Mouse (Mus musculus) c-Kit-positive CD71-positive TER-119-negative erythroid progenitor cells, embryonic 14.5 days (primary cell): ENCODE measurements around the gene Ascl3.

Experiments
- DNase-seq: peaks from one replicate; pipeline ENCODE4 v3.0.0-alpha.2; 2013; ENCODE audit warnings: low read depth

Gene Ascl3

DNA sequence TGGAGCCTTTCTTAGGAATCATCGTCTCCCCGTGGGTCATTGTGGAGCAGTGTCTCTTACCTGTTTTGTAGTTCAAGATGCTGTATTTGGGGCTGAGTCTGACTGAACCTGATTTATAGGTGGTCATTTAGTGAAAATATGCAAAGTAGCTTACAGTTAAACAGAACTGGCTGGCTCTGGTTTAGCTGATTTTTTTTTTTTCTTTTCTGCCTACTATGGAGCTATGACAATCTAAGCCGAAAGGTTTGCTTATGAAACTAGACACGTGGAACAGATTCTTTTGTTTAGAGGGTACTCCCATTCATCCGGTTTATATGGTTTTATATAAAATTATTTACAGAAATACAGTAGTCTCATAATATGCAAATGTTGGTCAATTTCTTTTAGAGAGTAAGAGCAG lies at the start of gene Ascl3:
TSS of gene Ascl3 (minus strand) at position 101 of the 400 bp plus-strand sequence.
- DNase-seq: no peak

DNA sequence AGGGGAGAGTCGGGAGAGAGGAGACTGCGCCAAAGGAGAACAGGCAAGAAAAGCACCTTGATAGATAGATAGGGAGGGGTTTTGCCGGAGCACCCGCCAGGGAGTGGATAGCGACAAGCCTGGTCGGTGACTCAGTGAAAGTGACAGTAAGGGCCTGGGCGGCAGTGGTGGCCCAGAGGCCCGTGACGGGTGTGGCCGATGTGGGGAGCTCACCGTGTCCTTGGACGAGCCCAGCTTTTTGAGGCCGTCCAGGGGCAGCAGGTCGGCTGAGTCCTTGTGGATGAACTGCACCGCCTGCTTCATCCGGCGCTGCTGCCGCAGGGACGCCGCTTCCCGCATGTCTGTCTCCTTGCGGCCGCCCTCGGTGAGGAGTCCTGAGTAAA lies 49.6 kb upstream of the Ascl3 start:
- DNase-seq: no peak

DNA sequence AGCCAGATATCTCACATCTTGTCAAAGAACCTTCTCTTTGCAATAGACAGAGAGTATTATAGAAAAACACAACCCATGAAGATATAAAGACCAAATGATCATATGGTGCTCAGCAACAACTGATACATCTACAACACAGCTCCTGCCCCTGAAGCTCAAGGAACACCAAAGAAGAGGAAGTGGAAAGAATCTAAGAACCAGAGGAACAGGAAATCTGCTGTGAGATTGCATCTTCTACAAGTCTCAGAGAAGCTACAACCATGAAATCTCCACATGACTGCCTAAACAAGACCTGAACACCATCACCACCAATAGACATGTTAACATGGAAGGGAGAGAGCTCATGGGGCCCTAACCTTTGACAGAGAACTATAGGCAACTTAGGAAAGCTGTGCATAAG lies 40.7 kb upstream of the Ascl3 start:
- DNase-seq: no peak

DNA sequence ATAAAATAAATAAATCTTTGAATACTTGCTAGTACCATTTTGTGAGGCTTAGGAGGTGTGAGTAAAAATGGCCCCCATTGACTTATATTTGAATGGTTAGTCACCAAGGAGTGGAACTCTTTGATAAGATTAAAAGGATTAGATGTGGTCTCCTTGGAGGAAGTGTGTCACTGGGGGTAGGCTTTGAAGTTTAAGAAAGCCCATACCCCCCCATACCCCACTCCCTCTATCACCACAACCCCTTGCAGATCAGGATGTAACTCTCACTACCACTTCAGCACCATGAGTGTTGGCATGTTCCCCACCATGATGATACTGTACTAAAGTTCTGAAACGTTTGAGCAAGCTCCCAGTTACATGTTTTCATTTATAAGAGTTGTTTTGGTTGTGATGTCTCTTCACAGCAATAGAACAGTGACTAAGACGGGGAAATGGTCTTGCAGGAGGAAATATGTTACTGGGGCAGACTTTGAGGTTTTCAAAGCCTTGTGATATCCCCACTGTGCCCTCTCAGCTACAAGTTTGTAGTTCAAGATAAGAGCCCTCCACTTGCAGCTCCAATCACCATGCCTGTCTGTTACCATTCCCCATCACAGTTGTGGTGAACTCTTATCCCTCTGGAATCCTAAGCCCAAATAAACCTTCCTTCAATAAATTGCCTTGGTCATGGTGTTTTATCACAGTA lies 37.3 kb upstream of the Ascl3 start:
- DNase-seq: no peak

GRCm38 (mm10) chr7:109767575-109768350 lies 36.2 kb upstream of the Ascl3 start:
- DNase-seq: no peak

- no peak for DNase-seq
Measured at GRCm38 (mm10) chr7:109764009-109764408, 32.5 kb upstream of the Ascl3 start.

GRCm38 (mm10) chr7:109756291-109756690 lies 24.8 kb upstream of the Ascl3 start:
- no peak for DNase-seq

DNA sequence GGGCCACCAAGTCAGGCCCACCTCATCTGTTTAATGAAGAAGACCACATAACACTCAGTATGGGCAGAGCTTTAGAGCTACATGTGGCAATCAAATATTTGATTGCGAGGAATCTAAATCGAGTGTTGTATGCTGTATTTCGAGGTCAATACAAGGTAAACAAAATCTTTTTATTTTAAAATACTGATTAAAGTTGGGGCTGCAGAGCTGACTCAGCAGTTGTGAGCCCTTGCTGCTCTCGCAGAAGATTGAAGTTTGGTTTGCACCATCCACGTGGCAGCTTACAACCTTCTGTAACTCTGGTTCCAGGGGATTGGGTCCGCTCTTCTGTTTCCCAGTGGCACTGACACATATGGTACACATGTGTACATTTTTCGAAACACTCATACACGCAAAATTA lies 22.5 kb upstream of the Ascl3 start:
- DNase-seq: no peak

DNA sequence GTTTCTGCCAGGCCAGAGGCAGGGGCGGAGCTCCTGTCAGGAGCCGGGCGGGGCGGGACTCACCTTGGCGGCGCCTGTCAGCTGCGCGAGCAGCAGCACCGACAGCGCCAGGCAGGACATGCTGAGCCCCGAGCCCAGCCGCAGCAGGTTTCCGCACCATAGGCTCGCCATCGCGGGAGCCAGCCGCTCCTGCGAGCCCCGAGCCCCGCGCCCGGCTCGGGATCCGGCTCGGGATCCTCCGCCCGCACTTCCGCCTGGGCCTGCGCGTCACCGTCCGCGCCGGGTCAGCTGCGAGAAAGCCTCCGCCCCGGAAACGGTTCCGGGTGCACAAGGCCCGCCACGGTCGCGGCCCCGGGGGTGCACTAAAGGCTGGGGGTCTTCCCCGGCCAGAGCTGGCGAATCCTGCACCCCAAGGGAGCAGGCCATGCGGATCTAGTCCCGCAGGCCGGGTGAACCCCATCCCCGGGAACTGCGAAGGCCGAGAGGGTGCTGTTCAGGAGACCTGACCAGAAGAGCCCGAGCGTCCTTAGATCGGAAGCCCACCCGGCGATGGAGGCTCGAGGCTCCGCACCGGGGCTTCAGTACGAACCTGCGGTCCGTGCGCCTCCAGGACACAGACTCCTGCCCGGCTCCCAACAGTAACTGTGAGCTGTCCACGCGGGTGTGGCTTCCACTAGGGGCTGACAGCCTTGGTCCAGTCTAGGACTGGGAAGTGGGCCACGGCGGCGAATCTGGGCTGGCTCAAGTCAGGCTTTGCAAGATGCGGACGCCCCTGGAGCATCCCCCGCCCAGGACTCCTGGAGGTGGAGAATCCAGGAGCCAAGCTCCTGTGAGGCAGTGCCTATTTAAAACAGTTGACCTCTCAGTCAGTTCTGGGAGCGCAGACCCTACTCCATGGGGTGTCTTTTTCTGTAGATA lies 20.7 kb upstream of the Ascl3 start, which contains the start of gene Tmem9b:
TSS of gene Tmem9b (minus strand) at position 868 of the 918 bp plus-strand sequence.
- no peak for DNase-seq

- no peak for DNase-seq
Measured at GRCm38 (mm10) chr7:109751427-109752007, 20.0 kb upstream of the Ascl3 start.

- DNase-seq: no peak
Measured at GRCm38 (mm10) chr7:109747747-109748146, 16.2 kb upstream of the Ascl3 start.

DNA sequence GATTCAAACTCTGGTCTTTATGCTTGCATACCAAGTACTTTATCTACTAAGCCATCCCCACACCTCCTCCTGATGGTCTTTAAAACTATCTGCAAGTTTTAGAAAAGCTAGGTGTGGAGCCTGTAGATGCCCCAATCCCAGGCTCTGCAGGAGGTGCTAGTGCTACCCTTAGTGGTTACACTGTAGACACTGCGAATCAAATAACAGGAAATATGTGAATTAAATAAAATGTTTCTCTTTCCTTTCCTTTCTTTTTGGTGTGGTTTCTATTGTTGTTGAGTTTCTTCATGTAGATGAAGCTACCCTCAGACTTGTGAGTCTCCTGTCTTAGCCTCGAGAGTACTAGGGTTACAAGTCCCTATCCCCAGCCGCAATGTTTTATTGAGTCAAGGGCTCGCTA lies 10.2 kb upstream of the Ascl3 start:
- no peak for DNase-seq

DNA sequence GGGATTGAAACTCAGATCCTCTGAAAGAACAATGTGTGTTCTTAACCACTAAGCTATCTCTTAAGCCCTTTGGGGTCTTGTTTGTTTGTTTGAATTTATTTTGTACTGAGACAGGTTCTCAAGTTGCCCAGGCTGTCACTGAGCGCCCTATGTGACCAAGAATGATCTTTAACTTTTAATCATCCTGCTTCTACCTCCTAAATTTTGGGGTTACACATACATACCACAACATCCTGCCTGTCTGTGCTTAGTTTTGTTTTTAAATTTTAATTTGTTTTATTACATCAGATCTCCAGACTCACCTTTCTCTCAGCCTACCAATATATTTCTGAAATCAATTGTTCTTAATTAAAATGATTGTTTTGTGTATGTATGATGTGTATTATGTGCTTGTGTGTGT lies 9.5 kb upstream of the Ascl3 start:
- DNase-seq: no peak

GRCm38 (mm10) chr7:109739822-109740370 lies 8.4 kb upstream of the Ascl3 start:
- no peak for DNase-seq

- DNase-seq: no peak
Measured at GRCm38 (mm10) chr7:109734806-109735205, 3.3 kb upstream of the Ascl3 start.

DNA sequence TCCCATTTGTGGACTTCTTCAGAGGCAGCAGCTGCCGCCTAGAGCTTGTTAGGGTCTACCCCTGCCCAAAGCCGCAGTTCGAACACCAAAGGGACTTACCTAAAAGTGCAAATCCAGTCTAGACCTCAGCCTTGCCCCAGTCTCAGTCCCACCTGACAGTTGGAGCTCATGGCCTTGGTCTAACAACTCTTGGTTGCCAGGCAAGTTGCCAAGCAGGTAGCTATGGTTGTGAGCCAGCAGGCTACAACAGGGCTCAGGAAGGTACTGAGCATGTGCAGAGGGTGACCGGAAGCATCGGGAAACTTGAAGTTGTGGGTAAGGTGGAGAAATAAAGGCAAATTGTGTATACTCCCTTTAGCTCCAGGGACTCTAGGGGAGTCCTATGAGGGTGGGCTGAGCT lies 7.8 kb downstream of the Ascl3 start, which contains the start of gene BC051019:
TSS of gene BC051019 (minus strand) at position 154 of the 400 bp plus-strand sequence.
- no peak for DNase-seq

DNA sequence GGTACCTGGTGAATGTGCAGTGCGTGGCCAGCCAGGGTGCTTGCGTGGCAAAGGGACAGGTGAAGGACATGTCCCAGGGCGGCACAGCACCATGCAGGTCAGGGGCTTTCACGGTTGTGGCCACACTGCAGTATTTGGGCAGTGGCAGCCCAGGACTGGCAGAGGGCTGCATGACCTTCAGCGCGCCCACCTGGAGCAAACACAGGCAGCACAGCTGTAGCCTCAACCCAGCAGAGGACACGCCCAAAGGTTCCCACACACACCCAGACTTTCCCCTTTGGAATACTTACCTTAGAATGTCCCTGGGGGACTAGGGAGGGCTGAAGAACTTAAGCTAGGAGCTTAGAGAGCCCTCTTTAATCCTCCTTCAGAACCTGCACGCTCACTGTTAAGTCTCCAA lies 8.4 kb downstream of the Ascl3 start:
- no peak for DNase-seq

- peak; percentile 22 for DNase-seq
Measured at GRCm38 (mm10) chr7:109722618-109723017, 8.9 kb downstream of the Ascl3 start.

DNA sequence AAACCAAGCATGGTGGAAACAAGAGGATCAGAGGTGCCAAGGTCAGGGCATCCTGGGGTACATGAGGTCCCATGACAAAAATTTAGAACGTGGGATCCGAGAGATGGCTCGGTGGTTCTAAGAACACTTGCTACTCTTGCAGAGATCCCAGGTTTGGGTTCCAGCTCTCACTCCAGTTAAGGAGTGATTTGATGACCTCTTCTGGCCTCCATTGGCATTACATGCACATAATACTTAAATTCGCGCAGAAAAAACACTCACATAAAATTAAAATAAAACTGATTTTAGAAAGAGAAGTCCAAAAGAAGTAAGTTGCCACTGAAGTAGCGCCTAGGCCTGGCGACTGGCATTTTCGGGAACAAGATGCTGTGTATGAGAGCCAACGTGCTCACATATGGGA lies 12.2 kb downstream of the Ascl3 start:
- peak; percentile 34 for DNase-seq

GRCm38 (mm10) chr7:109713434-109713982 lies 18.0 kb downstream of the Ascl3 start:
- no peak for DNase-seq

- no peak for DNase-seq
Measured at GRCm38 (mm10) chr7:109712198-109712597, 19.3 kb downstream of the Ascl3 start.
